Mouse (Mus musculus) MEL (cell line): Measurements from ENCODE around the gene Lcn10. TPM values are rescaled to one million over a fixed set of nuclear protein-coding genes. Genes with fewer than 3 reads are reported as not detected.
"Not testable (repeated sequence)": the region's sequence is repeated elsewhere in the genome, so short reads cannot be mapped to it uniquely, and the experiment has no call there.

Source experiments
- DNase-seq: peaks from one replicate; pipeline ENCODE4 v3.0.0; 2011; ENCODE audit warnings: low read depth, low spot score
- H3K27ac ChIP-seq: 2 replicates; pipeline ENCODE4 v1.5.1; 2012; ENCODE audit warnings: low read depth, mild to moderate bottlenecking, control low read depth, low read length, moderate library complexity; ENCODE audit not compliant: control insufficient read depth
- H3K27me3 ChIP-seq, 2 experiments: fragments of 150-350 bp in 1 of 2; sonication (generic) in 1 of 2; 2 replicates each; pipeline ENCODE4 v1.6.1; 2012; ENCODE audit warnings: low read length in 2 of 2, mild to moderate bottlenecking in 2 of 2, improper control_type of control experiment in 1 of 2, moderate library complexity in 1 of 2; ENCODE audit not compliant: insufficient read depth in 2 of 2, control insufficient read depth in 1 of 2
- H3K36me3 ChIP-seq, 2 experiments: 2 replicates each; pipeline ENCODE4 v1.6.1; 2012 to 2014; ENCODE audit warnings: low read length in 2 of 2, improper control_type of control experiment in 1 of 2, inconsistent platforms in 1 of 2, mild to moderate bottlenecking in 1 of 2; ENCODE audit not compliant: insufficient read depth in 2 of 2, control insufficient read depth in 1 of 2
- H3K4me1 ChIP-seq, 2 experiments: fragments of 150-350 bp in 1 of 2; sonication (generic) in 1 of 2; 2 replicates each; pipeline ENCODE4 v1.6.1; 2012; ENCODE audit warnings: low read length in 2 of 2, improper control_type of control experiment in 1 of 2, mild to moderate bottlenecking in 1 of 2; ENCODE audit not compliant: insufficient read depth in 2 of 2, control insufficient read depth in 1 of 2
- H3K4me3 ChIP-seq, 2 experiments: fragments of 150-350 bp in 1 of 2; sonication (generic) in 1 of 2; 2 replicates each; pipeline ENCODE4 v1.5.1; 2012; ENCODE audit warnings: low read depth in 2 of 2, low read length in 2 of 2, mild to moderate bottlenecking in 2 of 2, moderate library complexity in 2 of 2, control low read depth in 1 of 2, improper control_type of control experiment in 1 of 2; ENCODE audit not compliant: control insufficient read depth in 1 of 2, insufficient read depth in 1 of 2
- H3K79me2 ChIP-seq: 2 replicates; pipeline ENCODE4 v1.6.1; 2012; ENCODE audit warnings: mild to moderate bottlenecking, low read length, moderate library complexity; ENCODE audit not compliant: control insufficient read depth, poor library complexity, insufficient read depth
- H3K9ac ChIP-seq: 2 replicates; pipeline ENCODE4 v1.6.1; 2012; ENCODE audit warnings: low read depth, mild to moderate bottlenecking, control low read depth, low read length, moderate library complexity; ENCODE audit not compliant: control insufficient read depth, poor library complexity, severe bottlenecking
- H3K9me3 ChIP-seq: fragments of 150-350 bp; sonication (generic); replicated peaks from 2 replicates; pipeline ENCODE4 v1.6.1; 2012; ENCODE audit warnings: mild to moderate bottlenecking, low read length, improper control_type of control experiment, moderate library complexity; ENCODE audit not compliant: insufficient read depth
- CHD1 ChIP-seq: IDR thresholded peaks from 2 replicates; pipeline ENCODE4 v1.6.1; 2012; ENCODE audit warnings: low read depth, mild to moderate bottlenecking, inconsistent platforms, low read length, improper control_type of control experiment
- CTCF ChIP-seq, 3 experiments: IDR thresholded peaks in 2 of 3; conservative IDR thresholded peaks in 1 of 3; 2 replicates each; pipeline ENCODE4 v1.5.1; 2011 to 2012; ENCODE audit warnings: low read length in 3 of 3, low read depth in 2 of 3, mild to moderate bottlenecking in 2 of 3, improper control_type of control experiment in 1 of 3, inconsistent platforms in 1 of 3, mixed read lengths in 1 of 3, moderate library complexity in 1 of 3; ENCODE audit not compliant: control insufficient read depth in 1 of 3, insufficient read depth in 1 of 3, poor library complexity in 1 of 3, severe bottlenecking in 1 of 3
- ELF1 ChIP-seq: IDR thresholded peaks from 2 replicates; pipeline ENCODE4 v1.6.1; 2014; ENCODE audit warnings: low read depth, mild to moderate bottlenecking, inconsistent platforms, low read length, improper control_type of control experiment, moderate library complexity
- ETS1 ChIP-seq: IDR thresholded peaks from 2 replicates; pipeline ENCODE4 v1.6.1; 2012; ENCODE audit warnings: low read depth, mild to moderate bottlenecking, inconsistent platforms, low read length, improper control_type of control experiment, moderate library complexity
- GATA1 ChIP-seq: IDR thresholded peaks from 2 replicates; pipeline ENCODE4 v1.6.1; 2011; ENCODE audit warnings: low read depth, low read length, improper control_type of control experiment
- HCFC1 ChIP-seq: IDR thresholded peaks from 2 replicates; pipeline ENCODE4 v1.6.1; 2012; ENCODE audit warnings: low read depth, mild to moderate bottlenecking, inconsistent platforms, low read length, improper control_type of control experiment, moderate library complexity
- MAFK ChIP-seq: IDR thresholded peaks from 2 replicates; pipeline ENCODE4 v1.6.1; 2011; ENCODE audit warnings: low read depth, mild to moderate bottlenecking, low read length, improper control_type of control experiment, borderline replicate concordance
- MAZ ChIP-seq: IDR thresholded peaks from 2 replicates; pipeline ENCODE4 v1.6.1; 2012; ENCODE audit warnings: low read depth, mild to moderate bottlenecking, inconsistent platforms, low read length, improper control_type of control experiment
- MXI1 ChIP-seq: IDR thresholded peaks from 2 replicates; pipeline ENCODE4 v1.6.1; 2011; ENCODE audit warnings: mild to moderate bottlenecking, low read depth, low read length, improper control_type of control experiment
- MYC ChIP-seq: IDR thresholded peaks from 2 replicates; pipeline ENCODE4 v1.6.1; 2011; ENCODE audit warnings: low read depth, mild to moderate bottlenecking, low read length, improper control_type of control experiment, moderate library complexity
- NELFE ChIP-seq: IDR thresholded peaks from 2 replicates; pipeline ENCODE4 v1.6.1; 2011; ENCODE audit warnings: low read depth, low read length, improper control_type of control experiment
- POLR2A ChIP-seq, 2 experiments: IDR thresholded peaks; 2 replicates each; pipeline ENCODE4 v1.6.1; 2011 to 2012; ENCODE audit warnings: low read length in 2 of 2, mild to moderate bottlenecking in 2 of 2, control low read depth in 1 of 2, improper control_type of control experiment in 1 of 2, low read depth in 1 of 2, moderate library complexity in 1 of 2; ENCODE audit not compliant: control insufficient read depth in 1 of 2, insufficient read depth in 1 of 2, poor library complexity in 1 of 2
- RAD21 ChIP-seq: IDR thresholded peaks from 2 replicates; pipeline ENCODE4 v1.6.1; 2011; ENCODE audit warnings: mild to moderate bottlenecking, low read depth, low read length, improper control_type of control experiment
- SMC3 ChIP-seq: IDR thresholded peaks from 2 replicates; pipeline ENCODE4 v1.6.1; 2011; ENCODE audit warnings: low read depth, low read length, improper control_type of control experiment
- TCF12 ChIP-seq: IDR thresholded peaks from 2 replicates; pipeline ENCODE4 v1.6.1; 2014; ENCODE audit warnings: low read depth, mild to moderate bottlenecking, inconsistent platforms, low read length, improper control_type of control experiment, moderate library complexity
- UBTF ChIP-seq: IDR thresholded peaks from 2 replicates; pipeline ENCODE4 v1.6.1; 2012; ENCODE audit warnings: low read depth, mild to moderate bottlenecking, inconsistent platforms, low read length, improper control_type of control experiment, moderate library complexity, borderline replicate concordance; ENCODE audit not compliant: insufficient read depth
- USF1 ChIP-seq: IDR thresholded peaks from 2 replicates; pipeline ENCODE4 v1.6.1; 2014; ENCODE audit warnings: low read depth, mild to moderate bottlenecking, inconsistent platforms, low read length, improper control_type of control experiment, moderate library complexity
- ZMIZ1 ChIP-seq: IDR thresholded peaks from 2 replicates; pipeline ENCODE4 v1.6.1; 2012; ENCODE audit warnings: low read depth, mild to moderate bottlenecking, inconsistent platforms, low read length, improper control_type of control experiment, moderate library complexity
- ZNF384 ChIP-seq: IDR thresholded peaks from 2 replicates; pipeline ENCODE4 v1.6.1; 2012; ENCODE audit warnings: low read depth, mild to moderate bottlenecking, inconsistent platforms, low read length, improper control_type of control experiment
- polyA plus RNA-seq, 2 experiments: library from polyadenylated mRNA; stranded (reverse) in 1 of 2; unstranded in 1 of 2; fragments of >175 nt in 1 of 2; fragments of >200 nt in 1 of 2; gene quantifications; 2 replicates each; pipeline versions ENCODE4 v1.2.1 to v1.2.4; 2012; ENCODE audit warnings: low replicate concordance in 2 of 2, low read depth in 1 of 2; ENCODE audit not compliant: insufficient read length in 2 of 2, insufficient read depth in 1 of 2, missing spikeins in 1 of 2
- total RNA-seq: library from RNA; depleted of rRNA; stranded (reverse); fragments of 300-350 nt; gene quantifications from 2 replicates; pipeline ENCODE4 v1.2.3, GENCODE M21; 2012

Gene Lcn10
- total and polyA plus RNA-seq, 3 experiments, result not detected

DNA sequence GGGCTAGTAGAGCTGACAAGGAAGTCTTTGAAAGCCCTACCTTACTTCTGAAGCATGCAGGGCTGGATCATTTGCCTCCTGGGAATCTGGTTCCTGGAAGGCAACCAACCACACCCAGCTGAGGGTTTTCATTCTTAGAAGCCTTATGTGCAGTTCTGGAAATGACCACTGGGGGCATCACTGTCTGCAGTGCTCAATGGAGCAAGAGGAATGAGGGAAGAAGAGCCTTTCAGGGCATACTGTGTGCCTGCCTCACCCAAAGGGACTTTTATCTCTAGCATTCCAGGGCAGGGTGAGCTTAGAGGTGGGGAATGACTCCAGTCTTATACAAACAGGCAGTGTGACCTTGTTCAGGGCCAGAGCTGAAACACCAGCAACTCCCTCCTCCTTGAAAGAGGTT is 12.1 kb downstream of the Lcn10 start:
- Histone ChIP-seq H3K9me3 (no peaks in the 10 kb centered on the region), H3K9ac (no peak overlapping the region), H3K27me3 (peaks cover 2 to 4% of the 10 kb centered on the region in 2 experiments; a peak in 2 of 4 replicates), H3K79me2 (no peaks in the 10 kb centered on the region), H3K4me1 (no peaks in the 10 kb centered on the region), H3K36me3 (no peaks in the 10 kb centered on the region), H3K27ac (no peak overlapping the region), H3K4me3 (no peak overlapping the region)
- TF ChIP-seq ZMIZ1 (no peak), SMC3 (0 out of 2 replicates have a peak, but pooled peaks have one; percentile 13), RAD21 (peak; percentile 35), CTCF (IDR thresholded peaks at IDR 0.05 in 2 of 3, conservative IDR thresholded peaks at IDR 0.05 in 1 of 3; ENCODE audit: control insufficient read depth in 1 of 3, insufficient read depth in 1 of 3, low read depth in 2 of 3, low read length in 3 of 3, poor library complexity in 1 of 3, severe bottlenecking in 1 of 3) (peak; percentile 51 to 93 (median 67); a peak in 5 of 6 replicates)
- peak; percentile 59 for DNase-seq

DNA sequence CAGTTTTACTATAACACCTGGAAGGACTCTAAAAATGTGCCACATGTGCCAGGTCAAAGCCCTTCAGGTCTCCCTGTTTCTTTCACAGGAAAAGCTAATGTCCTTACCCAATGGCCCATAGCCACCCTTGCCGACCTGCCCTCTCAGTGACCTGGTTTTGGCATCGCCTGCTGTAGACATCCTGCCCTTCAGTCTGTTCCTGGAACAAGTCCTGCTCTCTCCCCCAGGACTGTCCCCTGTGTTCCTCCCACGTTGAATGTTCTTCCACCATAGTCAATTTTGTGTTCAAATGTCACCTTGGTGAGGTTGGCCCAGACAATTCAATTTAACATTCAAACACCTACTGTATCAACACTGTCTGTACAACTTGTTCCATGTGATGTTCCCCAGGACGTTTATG is 14.4 kb downstream of the Lcn10 start:
- no peak for DNase-seq
- no peaks in the 10 kb centered on the region for H3K4me1 ChIP-seq
- H3K79me2 ChIP-seq, result no peaks in the 10 kb centered on the region
- TF ChIP-seq CTCF (IDR thresholded peaks at IDR 0.05 in 2 of 3, conservative IDR thresholded peaks at IDR 0.05 in 1 of 3; ENCODE audit: control insufficient read depth in 1 of 3, insufficient read depth in 1 of 3, low read depth in 2 of 3, low read length in 3 of 3, poor library complexity in 1 of 3, severe bottlenecking in 1 of 3) (no peak), HCFC1 (no peak), ZNF384 (no peak), MYC (no peak), NELFE (no peak), MXI1 (no peak), TCF12 (no peak), ELF1 (no peak), MAZ (no peak), ETS1 (no peak)
- H3K27me3 ChIP-seq, result peaks cover 2 to 4% of the 10 kb centered on the region in 2 experiments; a peak in 2 of 4 replicates
- H3K27ac ChIP-seq, result no peak overlapping the region
- H3K9me3 ChIP-seq, result no peaks in the 10 kb centered on the region
- no peak overlapping the region for H3K4me3 ChIP-seq
- H3K36me3 ChIP-seq, result no peaks in the 10 kb centered on the region
- H3K9ac ChIP-seq, result no peak overlapping the region

- no peak overlapping the region for H3K9ac ChIP-seq
- no peaks in the 10 kb centered on the region for H3K79me2 ChIP-seq
- no peak overlapping the region for H3K27ac ChIP-seq
- H3K9me3 ChIP-seq, result no peaks in the 10 kb centered on the region
- H3K4me3 ChIP-seq, result no peak overlapping the region
- H3K27me3 ChIP-seq, result peaks cover 2 to 4% of the 10 kb centered on the region in 2 experiments; a peak in 2 of 4 replicates
- H3K36me3 ChIP-seq, result no peaks in the 10 kb centered on the region
- no peak for DNase-seq
- TF ChIP-seq RAD21 (no peak), GATA1 (no peak), MAFK (no peak), UBTF (no peak), USF1 (no peak), CHD1 (no peak), HCFC1 (no peak), POLR2A (IDR thresholded peaks at IDR 0.05; ENCODE audit: control insufficient read depth in 1 of 2, insufficient read depth in 1 of 2, low read depth in 1 of 2, low read length in 2 of 2, poor library complexity in 1 of 2) (no peak), MAZ (no peak), ZNF384 (no peak)
- no peaks in the 10 kb centered on the region for H3K4me1 ChIP-seq
These were observed 16.2 kb downstream of the Lcn10 start for GRCm38 (mm10) chr2:25698696-25699095.

GRCm38 (mm10) chr2:25699743-25700142 is 17.2 kb downstream of the Lcn10 start, which contains the start of gene Obp2a:
Gene Obp2a, plus strand, starts transcription at chr2:25700043.
- not testable (repeated sequence) for H3K4me3 ChIP-seq, H3K36me3 ChIP-seq, H3K27ac ChIP-seq, DNase-seq, H3K79me2 ChIP-seq, H3K4me1 ChIP-seq, H3K9ac ChIP-seq, H3K9me3 ChIP-seq, H3K27me3 ChIP-seq
